Mouse (Mus musculus) liver, adult (tissue): ENCODE results near the gene Zswim5.

Experiments
- GATA4 ChIP-seq: IDR thresholded peaks from 2 replicates; pipeline ENCODE4 v1.6.1; 2014; ENCODE audit warnings: mild to moderate bottlenecking, low read length; ENCODE audit not compliant: insufficient replicate concordance

The Zswim5 gene

DNA sequence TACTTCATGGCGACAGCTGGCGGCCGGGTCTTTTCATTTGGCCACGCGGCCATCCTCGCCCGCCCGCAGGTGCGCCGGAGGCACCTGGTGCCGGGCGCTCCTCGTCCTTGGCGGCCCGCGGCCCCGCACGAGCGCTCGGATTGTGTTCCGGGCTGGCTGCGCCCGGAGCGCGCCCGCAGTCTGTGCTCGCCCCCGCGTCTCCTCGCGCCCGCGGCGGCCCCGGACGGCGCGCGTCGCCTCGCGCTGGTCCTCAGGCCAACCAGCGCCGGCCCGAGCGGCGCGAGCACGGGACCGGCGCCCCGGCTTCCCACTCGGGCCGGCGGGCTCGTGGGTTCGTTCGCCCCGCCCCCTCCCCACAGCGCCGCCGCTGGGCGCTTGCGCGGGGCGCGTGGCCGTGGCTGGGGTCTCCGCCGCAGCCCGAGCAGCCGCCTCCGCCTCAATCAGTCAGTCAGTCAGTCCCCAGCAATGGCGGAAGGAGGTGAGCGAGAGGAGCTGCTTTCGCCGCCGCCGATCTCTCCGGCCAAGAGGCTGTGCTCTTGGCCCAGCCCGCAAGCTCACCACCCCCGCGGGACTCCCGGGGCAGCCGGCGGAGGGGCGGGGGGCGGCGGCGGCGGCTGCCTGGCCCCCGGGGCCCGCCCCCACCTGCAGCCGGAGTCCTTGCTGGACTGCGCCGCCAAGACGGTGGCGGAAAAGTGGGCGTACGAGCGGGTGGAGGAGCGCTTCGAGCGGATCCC lies at the start of gene Zswim5:
Gene Zswim5 (plus strand): TSS at position 382 of the 734 bp plus-strand sequence.
- no peak for TF ChIP-seq GATA4

DNA sequence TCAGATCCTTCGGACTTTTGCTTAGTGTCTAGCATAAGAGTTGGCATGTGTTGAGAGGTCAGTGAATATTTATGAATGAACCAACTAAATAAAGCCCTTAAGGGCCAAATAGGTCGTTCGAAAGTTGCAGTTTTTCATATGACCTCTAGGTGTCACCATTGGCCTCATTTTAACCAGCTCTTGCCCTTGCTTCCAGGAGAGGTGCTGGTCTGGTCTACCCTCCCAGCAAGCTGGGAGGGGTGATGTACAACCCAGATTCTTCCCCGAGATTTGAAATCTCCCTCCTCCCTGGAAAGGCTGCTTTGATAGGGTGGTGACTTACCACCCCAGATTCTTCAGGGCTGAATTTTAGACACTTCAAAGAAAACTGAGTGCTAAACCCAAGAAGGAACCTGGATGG lies 49.4 kb upstream of the Zswim5 start:
- no peak for TF ChIP-seq GATA4

DNA sequence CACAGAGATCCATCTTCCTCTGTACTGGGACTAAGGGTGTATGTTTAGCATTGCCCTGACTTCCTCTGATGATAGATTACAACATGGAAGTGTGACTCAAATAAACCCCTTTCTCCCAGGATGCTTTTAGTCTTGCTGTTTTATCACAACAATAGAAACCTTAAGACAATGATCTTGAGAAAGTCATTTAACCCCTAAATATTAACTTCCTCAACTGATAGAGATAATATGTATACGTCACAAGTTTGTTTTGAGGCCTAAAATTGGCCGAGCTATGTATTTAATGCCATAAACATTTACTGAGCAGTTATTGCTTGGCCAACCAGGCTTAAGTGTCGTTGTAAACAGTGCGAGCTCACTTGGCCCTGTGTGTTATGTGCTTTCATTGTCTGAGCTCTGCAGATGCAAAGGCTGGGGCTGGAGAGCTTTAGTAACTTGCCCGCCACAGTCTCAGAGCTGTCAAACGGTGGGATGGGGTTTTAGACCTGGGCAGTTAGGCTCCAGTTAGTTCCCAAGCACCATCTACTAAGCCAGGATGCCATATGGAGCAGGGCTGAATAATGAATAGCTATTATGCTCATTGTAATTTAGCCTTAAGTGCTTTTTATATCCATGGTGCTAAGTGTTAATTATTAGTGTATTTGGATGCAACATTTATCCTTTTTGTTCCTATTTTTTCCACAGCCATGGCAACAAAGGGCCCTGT lies 47.7 kb upstream of the Zswim5 start:
- TF ChIP-seq GATA4 = no peak

DNA sequence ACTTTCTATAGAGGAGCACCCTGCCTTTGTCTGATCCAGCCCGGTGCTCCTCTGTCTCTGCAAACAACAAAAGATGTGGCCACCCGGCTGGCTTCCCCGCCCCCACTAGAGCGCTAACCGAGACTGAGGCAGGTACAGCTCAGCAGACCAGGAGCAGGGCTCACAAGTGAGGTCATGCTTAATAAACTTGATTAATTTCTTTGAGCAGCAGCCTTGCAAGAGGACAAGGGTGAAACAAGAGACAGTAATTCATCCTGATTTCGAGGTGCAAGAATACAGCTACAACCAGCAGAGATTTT lies 47.2 kb upstream of the Zswim5 start:
- TF ChIP-seq GATA4 = no peak

DNA sequence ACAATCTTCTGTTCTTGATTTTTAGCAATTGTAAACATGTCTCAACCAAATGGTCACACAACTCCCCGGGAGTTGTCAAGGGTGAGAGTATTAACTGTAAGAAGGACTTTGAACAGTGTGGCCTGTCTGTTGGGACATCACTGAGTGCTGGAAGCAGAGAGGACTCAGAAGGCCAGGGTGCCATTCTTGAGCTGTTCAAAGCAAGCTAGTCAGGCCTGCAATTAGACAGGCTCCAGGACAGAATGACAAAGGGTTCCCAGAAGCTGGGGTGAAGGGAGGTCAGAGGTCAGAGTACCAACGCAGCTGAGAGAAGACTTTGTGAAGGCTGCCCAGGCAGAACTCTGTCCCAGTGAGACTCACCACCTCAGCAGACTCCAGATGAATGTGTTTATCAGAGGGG lies 38.2 kb upstream of the Zswim5 start:
- no peak for TF ChIP-seq GATA4

DNA sequence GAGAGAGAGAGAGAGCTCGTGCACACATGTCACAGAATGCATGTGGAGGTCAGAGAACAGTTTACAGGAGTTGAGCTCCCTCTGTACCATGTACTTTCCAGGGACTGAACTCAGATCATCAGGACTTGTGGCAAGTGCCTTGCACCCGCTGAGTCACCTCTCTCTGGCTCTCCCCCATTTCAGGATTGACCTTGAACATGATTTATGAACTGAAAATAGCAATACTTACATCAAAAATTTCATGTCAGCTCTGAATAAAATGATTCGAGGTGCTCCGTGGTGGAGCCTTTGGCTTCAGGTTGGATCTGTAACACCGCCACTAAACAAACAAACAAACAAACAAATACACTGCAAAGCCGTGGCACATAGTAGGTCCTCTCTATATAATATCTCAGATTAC lies 36.3 kb upstream of the Zswim5 start:
- TF ChIP-seq GATA4 = no peak

DNA sequence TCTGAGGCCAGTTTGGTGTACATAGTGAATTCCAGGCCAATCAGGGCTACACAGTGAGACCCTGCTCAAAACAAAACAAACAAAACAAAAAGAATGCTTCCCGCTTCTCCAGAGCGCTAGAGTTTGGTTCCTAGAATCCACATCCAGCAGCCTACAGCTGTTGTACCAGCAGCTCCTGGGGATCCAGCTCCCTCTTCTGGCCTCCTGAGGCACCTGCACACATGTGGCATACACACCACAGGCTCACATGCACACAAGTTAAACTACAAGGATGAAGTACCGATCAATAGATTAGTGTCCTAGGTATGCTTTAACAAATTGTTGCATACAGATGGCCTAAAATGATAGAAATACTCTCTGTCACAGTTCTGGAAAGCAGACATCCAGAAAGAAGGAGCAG lies 32.9 kb upstream of the Zswim5 start:
- no peak for TF ChIP-seq GATA4

DNA sequence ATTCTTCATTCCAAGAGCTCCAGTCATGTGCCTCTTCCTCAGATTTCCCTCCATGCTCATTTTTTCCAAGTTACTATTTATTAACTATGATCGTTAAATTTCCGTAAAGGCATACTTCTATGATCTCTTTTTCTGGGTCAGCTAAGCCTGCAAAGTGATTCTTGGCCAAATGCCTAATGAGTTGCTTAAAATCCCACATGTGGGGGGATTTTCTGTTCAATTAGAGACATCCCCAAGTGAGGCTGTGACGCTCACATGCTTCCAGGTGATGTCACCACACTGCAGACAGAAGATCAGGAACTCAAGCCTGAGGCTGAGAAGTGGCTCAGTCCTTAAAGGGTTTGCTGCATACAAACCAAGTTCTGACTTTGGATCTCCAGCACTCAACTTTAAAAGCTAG lies 27.3 kb upstream of the Zswim5 start:
- no peak for TF ChIP-seq GATA4

DNA sequence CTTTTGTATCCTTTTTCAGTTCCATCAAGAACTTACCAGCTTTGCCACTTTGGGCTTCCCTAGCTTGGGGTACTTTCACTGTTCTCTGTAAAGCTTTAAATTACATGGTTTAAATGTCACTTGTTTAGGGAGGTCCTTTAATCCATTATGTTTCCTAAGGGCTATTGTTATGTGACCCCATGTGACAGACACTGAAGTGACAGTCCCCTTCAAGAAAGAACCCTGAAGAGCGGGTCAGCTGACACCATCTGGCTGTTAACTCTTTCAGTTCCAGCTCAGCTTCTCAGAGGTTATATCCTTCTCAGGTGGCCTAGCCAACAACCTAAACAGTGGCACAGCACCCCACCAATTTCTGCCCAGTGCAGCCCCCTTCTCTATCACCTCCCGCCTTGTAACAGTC lies 22.9 kb upstream of the Zswim5 start:
- no peak for TF ChIP-seq GATA4

DNA sequence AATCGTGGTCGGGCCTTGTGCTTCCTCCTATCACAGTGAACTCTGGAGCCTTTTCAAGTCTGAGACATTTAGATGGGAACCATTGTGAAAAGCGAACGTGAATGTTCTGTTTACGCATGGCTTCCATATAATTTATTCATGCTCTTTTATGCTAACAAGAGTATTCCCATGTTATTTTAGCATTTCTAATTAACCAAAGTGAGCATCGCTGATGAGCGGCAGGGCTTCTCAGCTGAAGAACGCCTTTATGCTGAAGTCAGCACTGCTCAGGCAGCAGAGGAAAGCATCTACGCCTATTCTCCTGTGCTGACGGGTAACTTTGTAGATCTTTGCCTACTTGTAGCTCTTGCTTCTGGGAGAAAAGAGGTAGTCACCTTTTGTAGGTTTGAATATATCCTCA lies 20.0 kb upstream of the Zswim5 start:
- TF ChIP-seq GATA4 = no peak

DNA sequence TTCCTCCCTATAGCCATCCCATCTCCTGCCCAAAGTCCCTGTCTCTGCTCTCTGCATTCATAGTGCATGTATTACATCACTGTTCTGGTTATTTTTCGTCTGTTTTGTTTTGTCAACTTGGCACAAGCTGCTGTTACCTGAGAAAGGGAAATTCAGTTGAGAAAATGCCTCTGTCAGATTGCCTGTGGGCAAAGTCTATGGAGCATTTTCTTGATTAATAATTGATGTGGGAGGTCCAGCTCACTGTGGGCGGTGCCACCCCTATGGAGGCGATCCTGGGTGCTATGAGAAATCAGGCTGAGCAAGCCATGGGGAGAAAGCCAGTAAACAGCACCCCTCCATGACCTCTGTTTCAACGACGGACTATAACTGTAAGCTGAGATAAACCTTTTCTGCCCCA lies 17.5 kb upstream of the Zswim5 start:
- TF ChIP-seq GATA4 = no peak

DNA sequence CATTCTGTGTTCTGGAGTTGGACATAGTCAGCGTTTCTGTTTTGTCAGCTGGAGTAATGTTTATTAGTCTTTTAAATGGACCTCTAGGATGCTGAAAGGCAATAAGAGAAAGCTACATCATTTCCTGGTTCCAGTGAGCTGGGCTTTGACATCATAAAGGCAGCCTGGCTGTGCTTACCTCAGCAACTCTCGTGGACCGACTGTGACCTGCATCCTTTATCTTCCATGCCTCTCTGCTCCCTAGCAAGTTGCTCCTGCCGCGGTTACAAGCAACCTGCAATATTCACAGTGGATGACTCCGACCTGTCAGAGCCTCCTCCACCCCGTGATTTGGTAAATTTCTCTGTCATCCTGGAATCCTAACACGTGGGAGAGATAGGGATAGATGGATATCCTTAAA lies 15.2 kb upstream of the Zswim5 start:
- no peak for TF ChIP-seq GATA4

DNA sequence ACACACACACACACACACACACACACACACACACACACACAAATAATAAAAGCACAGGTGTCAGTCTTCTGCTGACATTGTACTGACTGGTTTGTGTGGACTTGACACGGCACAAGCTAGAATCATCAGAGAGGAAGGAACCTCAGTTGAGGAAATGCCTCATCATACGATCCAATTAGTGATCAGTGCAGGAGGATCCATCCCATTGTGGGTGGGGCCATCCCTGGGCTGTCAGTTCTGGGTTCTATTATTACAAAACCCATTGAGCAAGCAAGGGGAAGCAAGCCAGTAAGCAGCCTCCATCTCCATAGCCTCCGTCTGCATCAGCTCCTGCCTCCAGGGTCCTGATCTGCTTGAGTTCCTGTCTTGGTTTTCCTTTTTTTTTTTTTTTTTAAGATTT lies 7.3 kb upstream of the Zswim5 start:
- TF ChIP-seq GATA4 = no peak

DNA sequence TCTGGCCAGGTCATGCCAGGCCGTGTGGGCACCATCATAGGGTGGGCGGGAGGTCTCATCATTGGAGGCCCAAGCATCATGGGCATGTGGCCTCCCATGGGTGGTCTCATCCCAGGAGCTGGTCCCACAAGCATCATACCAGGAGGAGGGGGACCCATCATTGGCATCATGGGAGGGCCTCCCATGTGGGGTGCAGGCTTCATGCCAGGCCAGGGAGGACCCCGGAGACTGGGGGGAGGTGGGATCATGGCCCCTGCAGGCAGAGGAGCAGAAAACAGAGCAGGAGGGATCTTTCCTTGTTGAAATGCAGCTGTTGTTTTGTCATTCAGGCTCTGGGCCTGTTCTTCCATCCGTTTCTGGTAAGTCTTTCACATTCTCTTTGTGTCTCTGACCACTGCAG lies 2.6 kb upstream of the Zswim5 start:
- TF ChIP-seq GATA4 = no peak

DNA sequence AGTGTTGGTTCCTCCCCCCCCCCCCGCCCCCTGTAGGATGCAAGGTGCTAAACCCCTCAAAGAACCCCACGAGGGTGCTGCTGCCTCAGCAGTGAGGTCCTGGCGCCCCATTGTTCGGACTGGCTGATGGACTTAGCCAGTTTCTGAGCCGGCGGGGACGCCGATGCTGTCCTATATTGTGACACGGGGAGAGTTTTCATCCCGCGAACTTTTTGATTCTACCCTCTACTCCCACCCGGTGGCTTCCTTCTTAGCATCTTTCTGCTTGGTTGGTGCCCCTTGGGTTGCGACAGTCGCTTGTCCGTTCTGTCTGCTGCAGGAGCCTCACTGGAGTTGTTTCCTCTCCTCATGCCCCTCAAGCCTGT lies 564 bp upstream of the Zswim5 start:
- TF ChIP-seq GATA4 = no peak

DNA sequence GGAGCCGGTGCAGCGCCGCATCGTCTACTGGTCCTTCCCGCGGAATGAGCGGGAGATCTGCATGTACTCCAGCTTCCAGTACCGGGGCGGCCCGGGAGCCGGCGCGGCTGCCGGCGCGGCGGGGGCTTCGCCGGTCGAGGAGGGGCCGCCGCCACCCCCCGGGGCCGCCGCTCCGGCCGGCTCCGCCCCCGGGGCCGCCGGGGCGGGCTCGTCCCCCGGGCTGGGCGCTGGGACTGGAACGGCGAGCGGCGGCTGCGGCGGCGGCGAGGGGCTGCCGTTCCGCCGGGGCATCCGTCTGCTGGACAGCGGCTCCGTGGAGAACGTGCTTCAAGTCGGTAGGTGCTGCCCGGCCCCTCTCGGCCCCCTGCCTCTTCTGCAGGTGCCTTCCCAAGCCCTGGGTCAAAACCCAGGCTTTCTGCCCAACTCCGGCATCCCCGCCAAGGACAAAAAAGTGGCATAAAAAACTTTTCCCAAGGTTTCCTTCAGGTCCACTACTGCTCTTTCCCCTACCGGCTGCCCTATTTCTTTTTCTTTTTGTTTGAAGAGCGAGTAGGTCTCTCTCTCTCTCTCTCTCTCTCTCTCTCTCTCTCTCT lies 649 bp downstream of the Zswim5 start:
- no peak for TF ChIP-seq GATA4

DNA sequence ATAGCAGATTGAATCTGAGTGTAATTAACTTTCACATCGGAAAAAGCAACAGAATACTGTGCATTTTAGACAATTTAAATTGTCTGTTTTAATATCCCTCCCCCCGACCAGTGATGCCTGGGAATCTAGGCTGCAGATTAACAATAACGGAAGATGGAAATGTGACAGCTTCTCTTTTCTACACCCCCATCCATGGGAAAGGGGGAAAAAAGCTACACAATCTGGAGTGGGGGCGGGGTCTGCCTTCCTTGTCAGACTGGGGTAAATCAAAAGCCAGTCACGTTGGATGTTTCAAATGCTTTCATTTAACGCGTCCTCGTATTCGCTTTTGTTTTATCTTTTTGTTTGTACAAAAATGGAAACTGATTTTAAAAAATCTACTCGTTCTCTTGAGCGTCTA lies 1.3 kb downstream of the Zswim5 start:
- TF ChIP-seq GATA4 = no peak
